Mouse (Mus musculus) lung, postnatal 36 days (tissue): ENCODE data around the gene Slc25a27.
A peak's percentile ranks its signal among the peaks of the same experiment; 100 is the strongest.

Experiments
- DNase-seq: peaks from one replicate; pipeline ENCODE4 v3.0.0; 2022; ENCODE audit warnings: mixed read lengths

Gene Slc25a27

DNA sequence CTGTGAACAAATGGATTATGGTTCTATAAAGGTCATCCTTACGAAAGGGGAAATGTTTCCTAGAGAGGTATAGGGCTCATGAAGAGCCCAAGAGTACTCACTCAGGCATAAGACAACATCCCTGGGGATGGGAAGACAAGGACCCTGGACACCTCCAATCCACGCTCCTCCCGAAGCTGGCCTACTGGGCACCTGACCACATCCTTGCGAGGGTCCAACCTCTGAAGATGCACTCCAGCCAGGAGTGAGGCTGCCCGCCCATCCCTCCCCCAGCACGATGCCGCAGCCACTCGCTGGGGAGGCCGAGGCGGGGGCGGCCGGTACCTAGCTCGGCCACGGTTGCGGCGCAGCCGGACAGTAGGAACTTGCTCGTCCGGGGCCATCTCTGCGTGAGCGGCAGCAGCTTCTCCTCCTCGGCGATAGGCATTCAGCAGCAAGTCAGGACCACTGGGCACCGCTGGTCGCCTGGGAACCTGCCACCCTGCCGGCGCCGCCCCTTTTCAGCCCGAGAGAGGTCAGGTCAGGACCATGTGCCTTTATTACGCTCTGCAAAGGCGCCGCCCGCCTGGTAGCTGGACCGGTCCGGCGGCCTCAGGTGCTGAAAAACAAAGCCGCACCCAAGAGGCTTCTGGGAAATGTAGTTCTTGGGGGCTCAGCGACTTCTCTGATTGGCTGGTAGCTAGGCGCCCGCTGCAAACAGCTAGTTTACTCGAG is at the start of gene Slc25a27:
Gene Slc25a27, minus strand, starts transcription at position 639 of the 714 bp plus-strand sequence.
- DNase-seq: peak; percentile 97

DNA sequence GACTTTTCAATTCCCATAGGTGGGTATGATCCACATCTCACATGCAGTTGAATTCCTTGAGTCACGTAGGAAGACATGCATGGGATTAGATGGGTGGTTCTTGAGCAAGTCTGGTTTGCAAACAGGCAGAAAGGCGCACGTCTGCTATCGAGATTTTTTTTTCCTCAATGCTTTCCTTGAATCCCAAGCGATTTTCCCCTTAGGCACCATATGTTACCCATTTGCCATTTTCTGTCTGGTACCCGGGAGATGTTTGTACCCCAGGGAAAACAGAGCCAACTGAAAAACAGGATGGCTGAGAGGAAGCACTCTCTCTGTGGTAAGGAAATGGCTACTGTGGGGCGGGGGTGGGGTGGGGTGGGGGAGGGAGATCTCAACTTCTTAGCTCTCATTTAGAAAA is 49.6 kb upstream of the Slc25a27 start:
- no peak for DNase-seq

GRCm38 (mm10) chr17:43714191-43714590 is 47.2 kb upstream of the Slc25a27 start:
- DNase-seq: no peak

- no peak for DNase-seq
Measured at GRCm38 (mm10) chr17:43711557-43712352, 44.7 kb upstream of the Slc25a27 start.

DNA sequence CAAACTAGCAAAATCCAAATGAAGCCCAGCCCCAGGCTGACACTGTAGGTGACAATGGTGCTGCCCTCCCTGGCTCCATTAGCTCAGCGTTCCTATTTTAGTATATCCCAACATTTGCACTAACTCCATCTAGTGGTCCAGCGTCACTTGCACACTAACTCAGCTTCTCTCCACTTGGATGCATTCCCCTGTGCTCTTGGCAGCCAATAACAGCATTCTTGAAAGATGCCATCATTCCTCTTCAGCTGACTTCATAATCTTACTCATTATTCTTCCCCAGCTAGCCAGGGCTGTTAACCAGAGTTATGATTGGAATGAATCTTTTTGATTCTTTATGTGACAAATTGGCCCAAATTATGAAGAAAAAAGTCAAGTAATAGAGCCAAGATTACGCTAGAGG is 40.2 kb upstream of the Slc25a27 start:
- DNase-seq: peak; percentile 64

GRCm38 (mm10) chr17:43706749-43707148 is 39.7 kb upstream of the Slc25a27 start:
- DNase-seq: no peak

DNA sequence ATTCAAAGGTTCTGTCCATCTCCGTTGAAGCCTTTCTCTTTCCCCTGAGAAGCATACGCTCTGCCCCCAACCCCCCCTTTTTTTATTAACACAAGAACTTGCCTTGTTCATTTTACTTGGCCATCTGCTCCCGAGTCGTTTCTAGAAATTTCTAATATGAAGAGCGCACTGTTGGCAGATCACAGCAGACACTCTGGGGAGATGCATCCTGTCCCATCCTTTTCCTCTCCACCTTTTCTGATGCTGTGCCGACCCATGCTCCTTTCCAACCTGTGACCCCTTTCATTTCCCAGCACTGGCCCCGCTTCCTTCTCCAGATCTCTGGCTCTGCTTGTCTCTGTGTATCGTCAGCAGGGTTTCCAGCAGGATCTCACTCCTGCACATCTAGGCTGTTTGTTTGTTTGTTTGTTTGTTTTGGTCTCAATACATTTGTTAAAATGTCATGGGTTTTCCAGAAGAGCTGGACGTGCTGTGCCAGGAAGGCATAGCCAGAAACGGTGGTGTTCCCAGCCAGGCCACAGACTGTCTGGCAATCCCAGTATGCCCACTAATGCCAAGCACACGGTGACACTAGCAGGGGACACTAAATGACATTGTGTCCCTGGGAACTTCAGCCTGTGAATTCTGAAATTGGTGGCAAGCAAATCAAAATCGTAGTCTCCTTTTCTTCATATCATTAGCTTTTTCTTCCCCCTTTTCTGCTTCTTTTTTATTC is 37.4 kb upstream of the Slc25a27 start:
- no peak for DNase-seq

- DNase-seq: peak; percentile 73
Measured at GRCm38 (mm10) chr17:43701060-43701459, 34.0 kb upstream of the Slc25a27 start.

DNA sequence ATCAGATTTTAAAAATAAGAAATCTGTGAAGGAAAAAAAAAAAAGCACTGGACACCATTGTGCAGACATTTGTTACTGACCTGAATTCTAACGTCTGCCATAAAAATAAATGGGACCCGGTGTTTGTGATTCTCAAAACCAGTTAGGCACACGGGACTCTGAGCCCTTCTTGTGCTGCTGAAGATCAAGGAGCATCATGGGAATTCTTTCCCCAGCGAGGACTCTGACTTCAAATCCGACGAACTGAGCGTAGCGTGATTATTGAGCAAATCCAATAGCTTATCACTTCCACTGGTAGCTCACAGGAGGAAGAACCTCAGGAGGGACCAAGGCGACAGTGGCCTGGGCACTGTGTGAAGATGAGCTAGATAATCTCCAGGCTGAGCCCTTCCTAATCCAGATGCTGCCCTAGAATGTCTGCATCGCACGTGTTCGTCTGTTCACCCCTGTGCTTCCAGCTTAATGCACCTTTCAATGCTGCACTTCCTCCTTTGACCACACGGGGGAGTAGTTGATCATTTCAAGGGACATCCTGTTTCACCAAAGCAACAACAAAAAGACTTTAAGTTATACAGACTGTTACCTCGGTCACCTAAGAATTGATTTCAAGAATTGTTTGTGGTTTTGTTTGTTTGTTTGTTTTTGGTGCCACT is 32.1 kb upstream of the Slc25a27 start:
- DNase-seq: peak; percentile 86

- no peak for DNase-seq
Measured at GRCm38 (mm10) chr17:43689591-43689990, 22.6 kb upstream of the Slc25a27 start.

GRCm38 (mm10) chr17:43684638-43685037 is 17.6 kb upstream of the Slc25a27 start:
- DNase-seq: no peak

DNA sequence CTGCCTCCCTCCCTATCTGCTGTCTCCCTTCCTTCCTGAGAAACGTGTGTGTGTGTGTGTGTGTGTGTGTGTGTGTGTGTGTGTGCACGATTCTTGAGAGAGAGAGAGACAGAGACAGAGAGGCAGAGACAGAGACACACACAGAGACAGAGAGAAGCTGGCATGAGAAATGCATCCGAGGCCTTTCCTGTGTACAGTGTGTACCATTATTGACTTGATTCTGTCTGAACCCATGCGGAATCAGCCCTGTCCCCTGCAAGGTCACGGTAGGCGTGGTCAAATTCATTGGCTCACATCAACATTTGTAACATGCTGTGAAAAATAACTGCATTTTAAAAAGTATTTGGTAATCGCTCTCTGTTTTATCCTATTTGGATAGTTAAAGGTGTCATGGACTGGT is 17.1 kb upstream of the Slc25a27 start:
- DNase-seq: no peak

GRCm38 (mm10) chr17:43677317-43677716 is 10.3 kb upstream of the Slc25a27 start:
- no peak for DNase-seq

DNA sequence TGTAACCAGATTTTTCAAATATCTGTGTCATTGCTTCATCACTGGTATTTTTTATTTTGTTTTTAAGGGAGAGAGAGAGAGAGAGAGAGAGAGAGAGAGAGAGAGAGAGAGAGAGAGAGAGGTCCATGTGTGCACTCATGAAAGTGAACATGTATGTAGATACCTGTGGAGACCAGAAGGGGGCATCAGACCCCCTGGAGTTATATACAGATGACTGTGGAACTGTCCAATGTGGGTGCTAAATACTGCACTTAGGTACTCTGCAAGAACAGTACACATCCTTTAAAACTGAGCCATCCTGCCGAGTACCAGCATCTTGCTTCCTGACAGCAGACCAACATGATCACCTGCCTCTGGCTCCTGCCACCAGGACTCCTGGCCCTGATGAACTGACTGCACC is 9.2 kb upstream of the Slc25a27 start:
- DNase-seq: no peak

- DNase-seq: peak; percentile 82
Measured at GRCm38 (mm10) chr17:43675228-43675627, 8.2 kb upstream of the Slc25a27 start.

DNA sequence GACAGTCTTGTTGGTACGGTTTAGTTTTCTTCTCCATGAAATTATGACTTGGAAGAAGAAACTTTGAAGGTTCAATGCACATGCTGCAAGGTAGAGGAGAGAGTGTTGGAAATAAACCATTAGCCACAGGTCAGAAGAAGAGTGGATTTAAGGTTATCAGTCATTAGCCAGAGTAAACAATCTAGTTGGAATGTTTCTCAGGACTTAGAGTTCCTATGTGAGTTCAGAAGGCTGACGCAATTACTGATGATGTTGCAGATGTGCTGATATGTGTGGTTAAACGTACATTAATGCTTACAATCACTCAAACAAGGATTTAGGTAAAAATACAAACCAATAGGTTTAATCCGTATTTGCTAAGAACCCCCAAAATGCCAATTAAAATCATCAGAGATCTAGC is 4.9 kb upstream of the Slc25a27 start:
- peak; percentile 6 for DNase-seq

GRCm38 (mm10) chr17:43669145-43669695 is 2.2 kb upstream of the Slc25a27 start:
- no peak for DNase-seq

DNA sequence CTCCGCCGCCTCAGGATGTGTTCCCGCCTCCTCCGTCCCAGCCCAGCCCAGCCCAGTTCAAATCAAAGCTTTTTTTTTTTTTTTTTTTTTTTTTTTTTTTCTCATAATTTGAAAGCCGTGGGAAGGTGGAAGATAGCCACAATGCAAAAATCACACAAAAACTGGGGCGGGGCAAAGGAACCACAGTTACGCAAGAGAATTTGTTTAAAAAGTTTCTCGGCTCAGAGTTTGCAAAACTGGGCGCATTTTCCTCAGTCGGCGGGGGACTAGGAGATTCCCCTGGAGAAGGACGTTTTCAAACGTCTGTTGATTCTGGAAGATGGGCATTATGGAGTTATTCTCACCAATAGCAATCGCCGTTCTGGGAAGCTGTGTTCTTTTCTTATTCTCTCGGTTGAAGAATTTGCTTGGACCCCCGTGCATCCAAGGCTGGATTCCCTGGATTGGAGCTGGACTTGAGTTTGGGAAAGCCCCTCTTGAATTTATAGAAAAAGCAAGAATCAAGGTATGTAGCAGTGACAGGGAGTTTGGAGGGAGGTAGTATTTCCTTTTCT is 353 bp upstream of the Slc25a27 start, which contains the start of gene Cyp39a1:
Gene Cyp39a1, plus strand, starts transcription at position 136 of the 554 bp plus-strand sequence.
- no peak for DNase-seq

DNA sequence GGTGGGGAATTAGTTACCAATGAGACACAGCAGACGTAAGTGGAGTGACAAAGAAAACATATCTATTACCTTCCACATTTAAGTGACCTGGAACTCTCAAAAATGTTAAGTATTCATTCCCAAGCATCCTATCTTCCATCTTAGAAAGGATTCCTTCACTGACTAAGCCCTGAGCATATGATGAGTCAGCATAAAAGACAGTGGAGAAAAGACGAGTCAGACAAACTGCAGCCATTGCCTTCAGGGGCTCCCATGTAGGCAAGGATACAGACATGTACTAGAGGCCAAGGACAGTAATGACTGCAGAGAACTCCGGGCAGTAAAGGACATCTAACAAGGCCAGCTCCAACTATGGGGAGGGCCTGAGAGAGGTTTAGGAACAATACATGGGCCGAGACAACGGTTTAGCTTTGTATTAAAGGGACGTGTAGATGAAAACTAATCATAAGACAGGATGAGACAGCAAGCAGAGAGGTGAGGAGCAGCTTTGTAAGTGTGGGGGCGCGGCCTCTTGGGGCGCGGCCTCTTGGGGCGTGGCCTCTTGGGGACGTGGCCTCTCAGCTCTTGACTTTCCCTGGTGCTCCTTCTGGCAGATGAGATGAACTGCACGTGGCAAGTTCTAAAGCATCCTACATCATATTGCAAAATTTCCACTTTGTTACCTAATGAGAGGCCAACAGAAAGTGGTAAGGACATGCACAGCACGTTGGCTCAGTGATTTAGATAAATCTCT is 15.5 kb downstream of the Slc25a27 start:
- no peak for DNase-seq

- DNase-seq: peak; percentile 32
Measured at GRCm38 (mm10) chr17:43649641-43650436, 17.2 kb downstream of the Slc25a27 start.

DNA sequence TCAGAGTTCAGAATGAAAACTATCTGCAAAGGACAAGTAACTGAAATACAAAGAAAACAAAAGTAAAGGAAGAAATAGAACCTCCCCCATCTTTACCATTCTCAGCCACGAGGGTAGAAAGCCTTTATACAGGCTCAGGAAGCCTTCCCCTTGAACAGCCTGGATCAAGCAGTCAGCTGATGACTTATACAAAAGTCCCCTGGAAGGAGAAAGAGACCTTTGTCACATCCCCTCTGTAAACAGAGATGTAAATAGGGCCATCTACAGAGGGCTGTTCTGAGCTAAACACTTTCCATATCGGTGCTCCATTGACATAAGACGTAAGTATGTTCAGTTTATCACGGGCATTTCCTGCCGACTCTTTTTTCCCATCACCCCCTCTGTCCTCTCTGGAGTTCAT is 20.1 kb downstream of the Slc25a27 start:
- DNase-seq: no peak
